Mouse (Mus musculus): ENCODE data around the gene Tmem41a. TPM values are rescaled to one million over a fixed set of nuclear protein-coding genes. Genes with fewer than 3 reads are reported as not detected.
"Not testable (repeated sequence)": the region's sequence is repeated elsewhere in the genome, so short reads cannot be mapped to it uniquely, and the experiment has no call there.

Tmem41a gene
- polyA plus RNA-seq, 1 experiment = 12.5 TPM

DNA sequence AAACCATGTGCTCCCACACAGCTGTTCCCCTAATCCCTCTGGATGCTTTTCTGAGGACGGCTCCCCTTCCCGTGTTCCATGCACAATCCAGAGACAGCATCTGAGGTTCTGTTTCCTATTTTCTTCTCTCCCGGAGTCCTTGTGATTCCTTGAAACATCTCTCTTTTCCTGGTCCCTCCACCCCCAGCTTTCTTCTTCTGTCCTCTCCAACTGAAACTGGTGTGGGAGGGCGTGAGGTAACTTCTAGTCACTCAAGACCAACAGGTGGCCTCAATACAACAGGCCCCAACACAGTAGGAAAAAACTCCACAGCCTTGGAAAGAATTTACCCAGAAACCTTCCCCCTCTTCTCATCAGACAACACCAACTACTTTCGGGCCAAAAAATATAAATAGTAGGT, 30.0 kb upstream of the Tmem41a start:
- no peaks in the 10 kb centered on the region for H3K4me1 ChIP-seq (ENCODE audit: control insufficient read depth, insufficient read depth, low read length)
- no peak overlapping the region for H3K4me3 ChIP-seq (ENCODE audit: insufficient read depth, low read length)
- TF ChIP-seq POLR2A (IDR thresholded peaks at IDR 0.05; ENCODE audit: borderline replicate concordance, low read depth, low read length) = no peak
- TF ChIP-seq CTCF (IDR thresholded peaks at IDR 0.05; ENCODE audit: low read depth, low read length) = no peak
- no peak overlapping the region for H3K27ac ChIP-seq (ENCODE audit: insufficient read depth, low read depth, low read length)

DNA sequence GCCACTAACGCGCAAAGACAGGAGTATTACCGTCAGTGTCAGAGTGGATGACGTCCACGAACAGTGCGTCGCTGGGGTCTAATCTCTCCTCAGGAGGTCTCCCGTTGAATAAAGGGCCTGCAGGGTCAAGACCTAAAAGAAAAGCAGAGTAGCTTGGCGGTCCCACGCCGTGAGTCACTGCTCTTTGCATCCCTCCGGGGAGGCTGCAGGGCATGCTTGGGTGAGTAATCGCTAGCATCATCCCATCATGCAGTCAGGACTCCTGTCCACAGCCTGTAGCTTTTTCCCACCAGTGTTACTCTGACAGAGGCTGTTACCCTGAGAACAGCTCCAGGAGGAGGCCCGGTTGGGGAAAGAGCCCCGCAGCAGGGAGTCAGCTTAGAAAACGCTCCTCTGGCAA, 28.9 kb upstream of the Tmem41a start:
- TF ChIP-seq CTCF (IDR thresholded peaks at IDR 0.05; ENCODE audit: low read depth, low read length) (no peak), POLR2A (IDR thresholded peaks at IDR 0.05; ENCODE audit: borderline replicate concordance, low read depth, low read length) (no peak)
- H3K27ac ChIP-seq (ENCODE audit: insufficient read depth, low read depth, low read length) = no peak overlapping the region
- H3K4me3 ChIP-seq (ENCODE audit: insufficient read depth, low read length) = no peak overlapping the region
- H3K4me1 ChIP-seq (ENCODE audit: control insufficient read depth, insufficient read depth, low read length) = no peaks in the 10 kb centered on the region

DNA sequence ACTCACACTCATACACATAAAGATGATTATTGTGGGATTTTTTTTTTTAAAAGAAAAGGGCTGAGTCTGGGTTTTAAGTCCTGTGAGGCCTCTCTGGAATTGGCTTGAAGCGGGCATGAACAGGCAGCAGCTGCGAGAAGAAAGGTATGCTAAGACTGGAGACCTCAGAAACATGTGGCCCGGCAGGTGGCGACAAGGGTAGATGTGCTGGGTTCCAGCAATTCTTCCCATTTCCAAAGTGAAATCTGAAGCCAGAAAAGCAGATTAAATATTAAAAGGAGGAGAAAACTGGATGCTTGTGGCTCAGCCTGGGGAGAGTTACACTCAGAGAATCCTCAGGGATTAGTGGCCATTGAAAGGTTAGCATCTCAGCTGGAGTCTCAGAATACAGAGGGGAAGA, 24.1 kb upstream of the Tmem41a start:
- Histone ChIP-seq H3K4me1 (ENCODE audit: control insufficient read depth, insufficient read depth, low read length) (no peaks in the 10 kb centered on the region), H3K27ac (ENCODE audit: insufficient read depth, low read depth, low read length) (no peak overlapping the region), H3K4me3 (ENCODE audit: insufficient read depth, low read length) (no peak overlapping the region)
- TF ChIP-seq POLR2A (IDR thresholded peaks at IDR 0.05; ENCODE audit: borderline replicate concordance, low read depth, low read length) (no peak), CTCF (IDR thresholded peaks at IDR 0.05; ENCODE audit: low read depth, low read length) (no peak)

GRCm38 (mm10) chr16:21970536-21970935, 23.2 kb upstream of the Tmem41a start:
- Histone ChIP-seq H3K27ac (ENCODE audit: insufficient read depth, low read depth, low read length) (no peak overlapping the region), H3K4me1 (ENCODE audit: control insufficient read depth, insufficient read depth, low read length) (peaks cover under 1% of the 10 kb centered on the region; the same call in 1 of the 2 replicates), H3K4me3 (ENCODE audit: insufficient read depth, low read length) (no peak overlapping the region)
- TF ChIP-seq POLR2A (IDR thresholded peaks at IDR 0.05; ENCODE audit: borderline replicate concordance, low read depth, low read length) (no peak), CTCF (IDR thresholded peaks at IDR 0.05; ENCODE audit: low read depth, low read length) (no peak)

GRCm38 (mm10) chr16:21969874-21970273, 22.5 kb upstream of the Tmem41a start:
- Histone ChIP-seq H3K27ac (ENCODE audit: insufficient read depth, low read depth, low read length) (no peak overlapping the region), H3K4me3 (ENCODE audit: insufficient read depth, low read length) (no peak overlapping the region), H3K4me1 (ENCODE audit: control insufficient read depth, insufficient read depth, low read length) (peaks cover 3% of the 10 kb centered on the region; the same call in 1 of the 2 replicates)
- TF ChIP-seq POLR2A (IDR thresholded peaks at IDR 0.05; ENCODE audit: borderline replicate concordance, low read depth, low read length) (no peak), CTCF (IDR thresholded peaks at IDR 0.05; ENCODE audit: low read depth, low read length) (no peak)

- no peak overlapping the region for H3K27ac ChIP-seq (ENCODE audit: insufficient read depth, low read depth, low read length)
- no peak for TF ChIP-seq POLR2A (IDR thresholded peaks at IDR 0.05; ENCODE audit: borderline replicate concordance, low read depth, low read length)
- no peak for TF ChIP-seq CTCF (IDR thresholded peaks at IDR 0.05; ENCODE audit: low read depth, low read length)
- no peak overlapping the region for H3K4me3 ChIP-seq (ENCODE audit: insufficient read depth, low read length)
- H3K4me1 ChIP-seq (ENCODE audit: control insufficient read depth, insufficient read depth, low read length) = peaks cover 9% of the 10 kb centered on the region
These were observed 18.2 kb upstream of the Tmem41a start for GRCm38 (mm10) chr16:21965576-21965975.

DNA sequence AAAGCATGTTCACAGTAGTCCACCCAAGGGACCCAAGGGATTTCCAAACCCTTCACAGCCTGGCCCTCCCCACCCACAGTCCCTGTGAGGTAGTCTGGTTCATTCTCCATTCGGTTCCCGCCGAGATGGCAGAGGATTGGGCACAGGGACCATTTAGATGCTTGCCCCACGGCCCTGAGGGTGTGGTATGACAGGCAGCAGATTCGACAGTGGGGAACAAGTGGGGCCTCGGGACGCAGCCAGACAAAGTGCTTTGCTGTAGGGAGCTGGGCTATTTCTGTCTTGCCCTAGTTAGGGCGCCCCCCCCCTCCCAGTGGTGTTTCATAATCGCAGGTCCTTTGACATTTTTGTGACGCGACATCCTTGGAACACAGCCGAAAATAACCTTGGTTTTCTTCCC, 8.2 kb upstream of the Tmem41a start:
- TF ChIP-seq POLR2A (IDR thresholded peaks at IDR 0.05; ENCODE audit: borderline replicate concordance, low read depth, low read length) (no peak), CTCF (IDR thresholded peaks at IDR 0.05; ENCODE audit: low read depth, low read length) (no peak)
- no peak overlapping the region for H3K27ac ChIP-seq (ENCODE audit: insufficient read depth, low read depth, low read length)

GRCm38 (mm10) chr16:21928471-21928870, 18.9 kb downstream of the Tmem41a start:
- TF ChIP-seq CTCF (IDR thresholded peaks at IDR 0.05; ENCODE audit: low read depth, low read length) = no peak
- TF ChIP-seq POLR2A (IDR thresholded peaks at IDR 0.05; ENCODE audit: borderline replicate concordance, low read depth, low read length) = no peak
- Histone ChIP-seq H3K27ac (ENCODE audit: insufficient read depth, low read depth, low read length) (no peak overlapping the region), H3K4me1 (ENCODE audit: control insufficient read depth, insufficient read depth, low read length) (peaks cover 7% of the 10 kb centered on the region), H3K4me3 (ENCODE audit: insufficient read depth, low read length) (no peak overlapping the region)

More for the DNA sequence above, 8.2 kb upstream of the Tmem41a start:
- no peak overlapping the region for H3K4me3 ChIP-seq (ENCODE audit: insufficient read depth, low read length)
- peaks cover 8% of the 10 kb centered on the region for H3K4me1 ChIP-seq (ENCODE audit: control insufficient read depth, insufficient read depth, low read length)

GRCm38 (mm10) chr16:21916681-21917080, 30.7 kb downstream of the Tmem41a start:
- no peak for TF ChIP-seq CTCF (IDR thresholded peaks at IDR 0.05; ENCODE audit: low read depth, low read length)
- TF ChIP-seq POLR2A (IDR thresholded peaks at IDR 0.05; ENCODE audit: borderline replicate concordance, low read depth, low read length) = no peak
- Histone ChIP-seq H3K4me1 (ENCODE audit: control insufficient read depth, insufficient read depth, low read length) (peaks cover 50% of the 10 kb centered on the region), H3K27ac (ENCODE audit: insufficient read depth, low read depth, low read length) (peak overlapping the region; percentile 30; the same call in 1 of the 2 replicates), H3K4me3 (ENCODE audit: insufficient read depth, low read length) (no peak overlapping the region)

GRCm38 (mm10) chr16:21913347-21913746, 34.0 kb downstream of the Tmem41a start:
- Histone ChIP-seq H3K4me3 (ENCODE audit: insufficient read depth, low read length) (peak overlapping the region; percentile 47), H3K27ac (ENCODE audit: insufficient read depth, low read depth, low read length) (peak overlapping the region; percentile 76)

GRCm38 (mm10) chr16:21908906-21909305, 38.4 kb downstream of the Tmem41a start:
- not testable (repeated sequence) for H3K4me3 ChIP-seq (ENCODE audit: insufficient read depth, low read length); H3K27ac ChIP-seq (ENCODE audit: insufficient read depth, low read depth, low read length)
- peaks cover 24% of the 10 kb centered on the region for H3K4me1 ChIP-seq (ENCODE audit: control insufficient read depth, insufficient read depth, low read length)

More at GRCm38 (mm10) chr16:21913347-21913746, 34.0 kb downstream of the Tmem41a start:
- peaks cover 56% of the 10 kb centered on the region for H3K4me1 ChIP-seq (ENCODE audit: control insufficient read depth, insufficient read depth, low read length)
- no peak for TF ChIP-seq CTCF (IDR thresholded peaks at IDR 0.05; ENCODE audit: low read depth, low read length)
- TF ChIP-seq POLR2A (IDR thresholded peaks at IDR 0.05; ENCODE audit: borderline replicate concordance, low read depth, low read length) = no peak

Measured in bone marrow macrophage, adult 2 months (primary cell).